Mouse (Mus musculus) gastrocnemius, adult 8-10 months (tissue): ENCODE data around the gene Pdcl2. TPM values are rescaled to one million over a fixed set of nuclear protein-coding genes. Genes with fewer than 3 reads are reported as not detected.

Experiments used
- DNase-seq, 2 experiments: peaks; one replicate each; pipeline ENCODE4 v3.0.0; 2022; ENCODE audit warnings: low spot score in 2 of 2
- total RNA-seq, 4 experiments: library from RNA; stranded (reverse); gene quantifications; 2 replicates each; pipeline ENCODE4 v1.2.4; 2022

The Pdcl2 gene
- not detected for total RNA-seq

GRCm38 (mm10) chr5:76330953-76331352 is at the start of gene Pdcl2:
TSS of gene Pdcl2 (minus strand) at chr5:76331156.
- DNase-seq, result no peak

- DNase-seq, result no peak
Observed at GRCm38 (mm10) chr5:76379216-76379615, 48.3 kb upstream of the Pdcl2 start.

GRCm38 (mm10) chr5:76369215-76369840 is 38.4 kb upstream of the Pdcl2 start:
- no peak for DNase-seq

- no peak for DNase-seq
Observed at GRCm38 (mm10) chr5:76365406-76365805, 34.5 kb upstream of the Pdcl2 start.

GRCm38 (mm10) chr5:76363453-76364104 is 32.6 kb upstream of the Pdcl2 start, which contains the start of gene Nmu:
TSS of gene Nmu (minus strand) at chr5:76363788.
- no peak for DNase-seq

- no peak for DNase-seq
Observed at GRCm38 (mm10) chr5:76360786-76361185, 29.8 kb upstream of the Pdcl2 start.

- DNase-seq, result no peak
Observed at GRCm38 (mm10) chr5:76360057-76360456, 29.1 kb upstream of the Pdcl2 start.

- DNase-seq, result no peak
Observed at GRCm38 (mm10) chr5:76351953-76352611, 21.1 kb upstream of the Pdcl2 start.

- DNase-seq, result no peak
Observed at GRCm38 (mm10) chr5:76351537-76351936, 20.6 kb upstream of the Pdcl2 start.

- no peak for DNase-seq
Observed at GRCm38 (mm10) chr5:76346137-76346536, 15.2 kb upstream of the Pdcl2 start.

- DNase-seq, result no peak
Observed at GRCm38 (mm10) chr5:76340931-76341330, 10.0 kb upstream of the Pdcl2 start.

- no peak for DNase-seq
Observed at GRCm38 (mm10) chr5:76337100-76337499, 6.1 kb upstream of the Pdcl2 start.

- no peak for DNase-seq
Observed at GRCm38 (mm10) chr5:76333833-76334232, 2.9 kb upstream of the Pdcl2 start.

GRCm38 (mm10) chr5:76327296-76327695 is 3.7 kb downstream of the Pdcl2 start:
- DNase-seq, result no peak

- no peak for DNase-seq
Observed at GRCm38 (mm10) chr5:76325113-76325512, 5.8 kb downstream of the Pdcl2 start.

- no peak for DNase-seq
Observed at GRCm38 (mm10) chr5:76321249-76322196, 9.4 kb downstream of the Pdcl2 start.

- DNase-seq, result no peak
Observed at GRCm38 (mm10) chr5:76308206-76308605, 22.8 kb downstream of the Pdcl2 start.

GRCm38 (mm10) chr5:76306261-76306660 is 24.7 kb downstream of the Pdcl2 start:
- DNase-seq, result no peak

- no peak for DNase-seq
Observed at GRCm38 (mm10) chr5:76305616-76306015, 25.3 kb downstream of the Pdcl2 start.

GRCm38 (mm10) chr5:76304452-76305341 is 26.3 kb downstream of the Pdcl2 start, which contains the start of gene Clock:
TSS of gene Clock (minus strand) at chr5:76304792.
- DNase-seq, result peak; percentile 81 to 85
